Mouse (Mus musculus) layer of hippocampus, adult 2 months (tissue): ENCODE results near the gene Gm45261. TPM values are rescaled to one million over a fixed set of nuclear protein-coding genes. Genes with fewer than 3 reads are reported as not detected.

Experiments
- DNase-seq, 2 experiments: peaks; one replicate each; pipeline ENCODE4 v3.0.0; 2022; ENCODE audit warnings: low spot score in 2 of 2
- H3K27ac ChIP-seq: fragments of 200-600 bp; 2 replicates; pipeline ENCODE4 v1.8.1; 2022
- H3K4me3 ChIP-seq: fragments of 200-600 bp; 2 replicates; pipeline ENCODE4 v1.8.1; 2022; ENCODE audit warnings: mild to moderate bottlenecking
- CTCF ChIP-seq: fragments of 200-600 bp; conservative IDR thresholded peaks from 2 replicates; pipeline ENCODE4 v1.8.1; 2022; ENCODE audit warnings: antibody characterized with exemption, mild to moderate bottlenecking, moderate library complexity
- total RNA-seq, 2 experiments: library from RNA; stranded (reverse); gene quantifications; 2 replicates each; pipeline ENCODE4 v1.2.3; 2021

Gene Gm45261
- total RNA-seq, 2 experiments from 2014 or later: not detected

DNA sequence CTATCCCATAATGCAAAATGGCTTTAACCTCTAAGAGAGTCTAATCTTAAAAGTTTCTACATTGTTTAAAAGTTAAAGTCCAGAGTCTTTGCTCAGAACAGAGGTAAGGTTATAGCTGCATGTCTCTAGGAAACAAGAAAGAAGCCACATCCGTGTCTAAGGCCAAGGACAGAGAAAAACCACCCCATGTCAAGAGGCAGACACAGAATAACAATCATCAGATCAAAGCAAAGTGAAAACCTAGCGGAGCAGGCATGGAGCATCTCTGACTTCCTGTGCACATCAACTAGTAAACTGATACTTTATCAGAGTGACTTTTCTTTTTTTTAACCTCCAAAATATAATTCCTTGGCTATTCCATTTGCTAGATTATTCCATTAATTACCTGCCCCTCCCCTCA, 20.3 kb downstream of the Gm45261 start:
- no peak for DNase-seq
- TF ChIP-seq CTCF: no peak
- Histone ChIP-seq H3K27ac (no peak overlapping the region), H3K4me3 (no peak overlapping the region)

DNA sequence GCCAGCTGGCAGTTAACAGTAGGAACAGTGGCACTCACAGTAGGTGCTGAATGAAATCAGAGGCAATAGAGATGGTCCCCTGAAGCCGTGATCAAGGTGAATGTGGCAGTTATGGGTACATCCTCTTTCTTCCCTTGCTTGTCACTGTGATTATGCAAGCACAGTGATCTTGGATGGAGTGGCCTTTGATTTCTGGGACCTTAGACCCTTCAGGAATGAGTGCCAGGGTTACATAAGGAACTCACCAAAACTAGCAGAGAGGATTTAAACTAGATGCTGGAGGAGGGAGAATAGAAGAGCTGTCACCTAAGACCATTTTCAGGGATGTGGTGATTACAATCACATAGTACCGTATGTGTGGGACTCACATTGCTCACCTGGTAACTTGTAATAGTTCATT, 22.7 kb downstream of the Gm45261 start:
- no peak for DNase-seq
- Histone ChIP-seq H3K27ac (no peak overlapping the region), H3K4me3 (no peak overlapping the region)
- TF ChIP-seq CTCF: no peak

DNA sequence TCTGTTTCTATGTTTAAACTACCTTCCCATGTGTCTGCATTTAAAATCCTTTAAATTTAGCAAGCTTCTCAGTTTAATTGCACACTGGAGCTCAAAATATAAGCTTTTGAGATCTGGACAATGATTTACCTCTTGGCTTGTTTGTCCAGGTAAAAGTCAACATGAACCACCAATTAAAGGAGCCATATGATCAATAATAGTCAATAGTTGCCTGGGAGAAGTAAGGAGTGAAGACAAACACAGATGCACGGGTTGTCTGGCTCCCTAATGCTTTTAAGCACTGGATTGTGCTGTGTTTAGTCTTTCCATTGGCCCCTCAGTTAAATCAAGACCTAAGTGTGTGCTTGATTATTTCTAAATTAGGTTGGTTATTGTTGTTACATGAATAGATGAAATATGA, 33.3 kb downstream of the Gm45261 start:
- no peak for TF ChIP-seq CTCF
- Histone ChIP-seq H3K4me3 (no peak overlapping the region), H3K27ac (no peak overlapping the region)

DNA sequence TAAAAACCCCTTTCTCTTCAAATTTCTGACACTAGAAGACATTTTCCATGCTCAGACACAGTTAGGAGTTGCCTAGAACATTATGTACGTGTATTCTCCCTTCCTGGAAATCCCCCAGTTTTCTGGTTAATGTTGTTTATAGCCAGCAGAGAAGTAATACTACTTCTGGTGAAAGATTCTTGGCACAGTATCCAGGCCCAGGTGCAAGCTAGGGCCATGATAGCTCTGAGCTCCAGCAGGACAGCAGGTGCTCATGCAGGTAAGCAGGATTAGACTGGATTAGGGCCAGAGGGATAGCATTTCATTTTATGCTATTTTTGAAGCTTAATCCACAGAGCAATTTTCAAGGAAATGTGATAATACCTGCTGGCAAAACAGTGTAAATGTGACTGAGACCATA, 33.8 kb downstream of the Gm45261 start:
- no peak for TF ChIP-seq CTCF
- DNase-seq: no peak
- H3K4me3 ChIP-seq: no peak overlapping the region
- H3K27ac ChIP-seq: no peak overlapping the region

More for the DNA sequence above, 33.3 kb downstream of the Gm45261 start:
- no peak for DNase-seq

DNA sequence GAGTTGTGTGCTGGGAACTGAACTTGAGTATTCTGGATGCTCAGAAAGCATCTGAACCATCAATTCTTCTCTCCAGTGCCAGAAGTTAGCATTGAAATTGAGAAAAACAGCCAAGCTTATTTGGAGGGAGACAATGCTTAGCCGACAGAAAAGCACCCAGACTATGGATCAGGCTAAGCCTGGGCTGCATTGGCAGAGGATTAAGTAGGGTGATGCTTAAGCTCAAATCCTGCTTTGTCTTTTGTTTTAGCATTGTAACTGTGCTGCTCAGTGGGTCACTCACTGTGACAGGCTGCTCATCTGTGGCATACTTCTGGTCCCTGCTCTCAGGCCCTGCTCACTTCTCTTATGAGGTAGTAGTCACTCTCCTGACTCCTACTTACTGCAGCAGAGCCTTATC, 36.6 kb downstream of the Gm45261 start:
- no peak for TF ChIP-seq CTCF
- DNase-seq: no peak
- H3K27ac ChIP-seq: no peak overlapping the region
- no peak overlapping the region for H3K4me3 ChIP-seq

DNA sequence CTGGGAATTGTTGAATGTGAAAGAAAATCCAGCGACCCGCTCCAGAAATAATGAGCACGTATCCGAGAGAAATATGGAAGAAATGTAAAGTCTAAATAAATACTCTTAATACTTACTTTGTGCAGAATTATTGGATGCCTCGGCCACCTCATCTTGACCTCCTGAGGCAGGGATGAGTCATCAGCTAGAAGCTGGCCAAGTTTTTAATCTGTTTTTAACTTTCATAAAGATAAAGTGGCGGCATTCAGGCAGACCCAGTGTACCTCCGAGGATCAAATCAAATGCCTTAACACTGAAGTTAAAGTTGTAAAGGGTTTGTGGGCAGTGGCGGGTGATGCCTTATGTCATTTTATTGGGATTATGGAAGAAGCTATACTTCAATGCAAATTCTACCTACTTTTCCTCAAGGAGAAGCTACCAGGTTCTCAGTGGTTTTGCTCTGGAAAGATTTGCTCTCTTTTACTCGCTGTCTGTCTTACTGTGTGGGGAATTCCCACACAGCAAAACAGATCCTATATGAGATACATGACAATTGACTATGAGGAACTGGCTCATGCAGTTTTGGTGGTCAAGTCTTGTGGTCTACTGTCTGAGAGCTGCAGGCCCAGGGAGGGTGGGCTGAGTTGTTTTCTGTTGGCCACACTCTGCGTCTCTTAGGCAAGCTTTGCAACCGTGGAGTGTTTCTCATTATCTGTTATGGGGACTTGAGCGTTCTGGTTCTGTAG, 42.8 kb downstream of the Gm45261 start:
- no peak for DNase-seq
- Histone ChIP-seq H3K4me3 (no peak overlapping the region), H3K27ac (no peak overlapping the region)
- no peak for TF ChIP-seq CTCF

DNA sequence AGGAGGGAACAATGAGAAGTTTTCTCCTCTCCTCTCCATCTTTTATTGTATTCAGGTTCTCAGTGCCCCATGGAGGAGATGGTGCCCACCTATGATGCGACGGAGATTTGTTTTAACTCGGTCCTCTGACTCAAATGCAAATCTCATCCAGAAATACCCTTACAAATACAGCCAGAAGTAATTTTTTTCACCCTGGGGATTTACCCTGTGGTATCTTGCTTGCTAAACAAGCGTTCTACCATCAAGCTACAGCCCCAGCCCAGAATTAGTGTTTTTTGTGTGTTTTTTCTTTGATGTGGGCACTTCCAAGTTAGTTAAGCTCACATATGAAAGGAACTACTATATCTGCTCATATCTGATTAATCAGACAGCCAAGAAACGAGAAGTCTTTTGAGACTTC, 44.9 kb downstream of the Gm45261 start:
- TF ChIP-seq CTCF: no peak
- no peak overlapping the region for H3K4me3 ChIP-seq
- no peak overlapping the region for H3K27ac ChIP-seq
- no peak for DNase-seq

DNA sequence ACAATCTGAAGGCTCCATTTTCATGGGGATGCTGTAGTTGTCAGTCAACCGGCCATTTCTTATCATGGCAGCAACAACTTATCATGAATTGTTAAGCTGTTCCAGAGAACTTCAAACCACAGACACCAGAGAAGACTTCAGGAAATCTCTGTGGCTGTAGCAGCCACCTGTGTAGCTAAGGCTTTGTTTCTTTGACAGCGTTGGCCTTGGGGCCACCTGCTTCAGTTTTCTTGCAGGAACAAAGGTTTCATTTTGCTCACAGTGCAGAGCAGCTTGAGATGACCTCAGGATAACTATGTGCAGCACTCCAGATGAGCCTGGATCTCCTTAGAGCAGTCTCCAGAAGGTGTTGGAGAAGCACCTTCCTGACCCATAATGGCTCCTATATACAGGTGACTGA, 48.7 kb downstream of the Gm45261 start:
- DNase-seq: no peak
- no peak overlapping the region for H3K4me3 ChIP-seq
- TF ChIP-seq CTCF: no peak
- no peak overlapping the region for H3K27ac ChIP-seq

DNA sequence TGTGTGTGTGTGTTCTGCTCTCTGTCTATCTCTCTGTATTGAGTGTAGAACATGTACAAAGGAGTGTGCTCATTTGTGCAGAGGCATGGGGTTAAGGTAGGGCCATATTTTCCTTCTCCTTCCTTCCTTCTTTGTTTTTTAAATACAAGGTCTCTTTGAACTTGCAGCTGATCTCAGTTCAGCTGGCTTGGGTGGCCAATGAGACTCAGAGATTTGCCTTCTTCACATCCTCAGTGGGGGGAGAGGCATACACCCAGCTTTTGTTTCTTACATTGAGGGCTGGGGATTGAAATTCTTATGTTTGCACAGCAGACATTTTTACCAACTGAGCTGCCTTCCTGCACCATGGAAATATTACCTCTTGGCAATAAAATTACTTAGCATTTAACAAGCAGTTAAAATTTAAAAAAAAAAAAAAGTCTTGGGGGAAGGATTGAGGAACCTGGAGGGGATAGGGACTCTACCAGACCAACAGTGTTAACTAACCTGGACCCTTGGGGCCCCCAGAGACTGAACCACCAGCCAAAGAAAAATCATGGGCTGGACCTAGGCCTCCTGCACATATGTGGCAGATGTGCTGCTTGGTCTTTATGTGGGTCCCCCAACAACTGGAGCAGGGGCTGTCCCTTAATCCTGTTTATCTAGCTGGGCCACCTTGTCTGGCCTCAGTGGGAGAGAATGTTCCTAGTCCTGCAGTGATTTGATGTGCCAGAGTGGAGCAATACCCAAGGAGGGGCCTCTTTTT, 50.8 kb downstream of the Gm45261 start:
- Histone ChIP-seq H3K4me3 (no peak overlapping the region), H3K27ac (no peak overlapping the region)
- no peak for TF ChIP-seq CTCF
- no peak for DNase-seq

DNA sequence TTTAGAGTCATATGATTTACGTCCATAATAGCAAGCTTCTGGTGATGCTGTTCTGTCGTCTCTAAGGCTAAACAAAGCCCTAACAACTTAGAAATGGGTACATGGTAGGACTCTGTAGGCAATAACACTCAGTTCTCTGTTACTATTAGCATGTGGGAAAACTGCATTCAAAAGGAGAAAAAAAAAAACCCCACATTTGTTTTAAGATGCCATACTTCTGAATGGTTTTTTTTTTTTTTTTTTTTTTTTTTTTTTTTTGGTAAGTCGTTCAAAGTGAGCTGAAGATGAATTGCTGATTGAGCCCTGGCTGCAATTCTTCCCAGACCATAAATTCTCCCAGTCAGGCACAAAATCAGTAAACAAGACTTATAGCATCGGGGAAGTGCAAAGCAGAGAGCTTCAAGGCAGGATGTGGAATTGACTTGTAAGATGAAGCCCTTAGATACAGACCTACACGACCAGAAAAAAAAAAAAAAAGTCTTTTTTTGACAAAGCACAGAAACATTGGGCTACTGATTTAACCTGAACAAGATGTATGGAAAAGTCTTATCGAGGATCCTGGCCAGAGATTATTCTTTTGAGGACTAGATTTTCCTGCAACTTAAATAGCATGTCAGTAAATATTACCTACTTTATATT, 51.7 kb downstream of the Gm45261 start:
- no peak for TF ChIP-seq CTCF

DNA sequence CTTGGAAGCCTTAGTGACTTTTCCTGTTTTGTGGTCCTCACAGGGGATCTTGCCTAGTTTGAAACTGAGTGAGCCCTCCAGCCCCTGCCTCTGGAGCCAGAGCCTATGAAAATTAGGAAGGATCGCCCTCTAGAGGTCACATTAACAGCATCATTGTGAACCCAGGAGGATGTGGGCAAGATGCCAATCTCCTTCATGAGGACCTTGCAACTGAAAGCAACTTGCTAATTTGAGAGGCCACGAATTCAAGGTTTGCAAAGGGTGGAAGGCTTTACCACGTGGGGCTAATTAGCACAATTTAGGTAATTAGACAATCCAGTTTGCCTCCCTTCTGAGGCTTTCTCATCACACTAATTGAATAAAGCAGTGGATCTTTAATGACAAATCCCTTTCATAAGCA, 52.7 kb downstream of the Gm45261 start:
- TF ChIP-seq CTCF: peak; percentile 86
- no peak overlapping the region for H3K27ac ChIP-seq
- peak; percentile 55 to 68 for DNase-seq
- H3K4me3 ChIP-seq: no peak overlapping the region

More for the DNA sequence above, 51.7 kb downstream of the Gm45261 start:
- Histone ChIP-seq H3K27ac (no peak overlapping the region), H3K4me3 (no peak overlapping the region)
- DNase-seq: no peak

DNA sequence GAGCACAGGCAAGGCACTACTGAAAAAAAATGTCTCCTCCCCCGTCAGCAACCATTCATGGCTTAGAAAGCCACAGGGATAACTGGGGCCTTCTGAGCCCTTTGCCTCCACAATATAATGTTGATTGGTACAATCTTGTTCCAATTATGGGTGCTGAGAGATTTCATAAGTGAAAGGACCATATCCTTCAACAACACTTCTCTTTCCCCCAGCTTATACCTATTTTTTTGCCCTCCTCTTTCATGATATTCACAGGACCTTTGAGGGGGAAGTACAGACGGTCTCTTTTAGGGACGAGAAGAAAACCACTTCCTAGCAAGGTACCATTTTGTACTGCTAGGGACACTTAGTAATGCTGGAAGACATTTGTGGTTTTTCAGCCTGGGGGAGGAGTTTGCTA, 57.1 kb downstream of the Gm45261 start:
- DNase-seq: no peak
- Histone ChIP-seq H3K27ac (no peak overlapping the region), H3K4me3 (no peak overlapping the region)
- TF ChIP-seq CTCF: no peak

DNA sequence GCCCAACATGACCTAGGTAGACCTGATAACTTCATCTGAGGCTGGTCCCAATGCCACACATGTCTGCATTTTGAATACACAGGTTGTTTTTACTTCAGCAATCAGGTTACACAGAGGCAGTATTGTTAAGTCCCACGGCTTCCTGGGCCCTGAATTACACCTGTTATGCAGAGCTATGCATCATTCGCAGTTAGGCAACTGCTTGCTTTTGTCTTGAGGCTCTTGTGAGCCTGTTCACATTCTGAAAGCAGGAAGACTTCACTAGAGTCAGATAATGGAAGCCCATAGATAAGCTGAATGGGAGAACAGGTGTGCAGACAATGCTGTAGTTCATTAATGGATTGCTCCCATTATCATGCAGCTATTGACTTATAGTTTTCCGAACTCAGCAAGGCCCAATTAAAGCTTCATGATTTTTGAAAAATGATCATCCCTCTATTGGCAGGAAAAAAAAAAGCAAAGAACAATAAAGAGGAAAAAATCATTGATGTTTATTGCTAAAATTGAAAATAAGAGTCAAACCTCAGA, 57.8 kb downstream of the Gm45261 start:
- TF ChIP-seq CTCF: no peak
- Histone ChIP-seq H3K4me3 (no peak overlapping the region), H3K27ac (no peak overlapping the region)
- DNase-seq: no peak
